Mouse (Mus musculus): ENCODE results near the gene Rundc3a. TPM values are rescaled to one million over a fixed set of nuclear protein-coding genes. Genes with fewer than 3 reads are reported as not detected.
"Not testable (repeated sequence)": the region's sequence is repeated elsewhere in the genome, so short reads cannot be mapped to it uniquely, and the experiment has no call there.

The Rundc3a gene
- total RNA-seq, 2 experiments from 2014 or later = not detected

DNA sequence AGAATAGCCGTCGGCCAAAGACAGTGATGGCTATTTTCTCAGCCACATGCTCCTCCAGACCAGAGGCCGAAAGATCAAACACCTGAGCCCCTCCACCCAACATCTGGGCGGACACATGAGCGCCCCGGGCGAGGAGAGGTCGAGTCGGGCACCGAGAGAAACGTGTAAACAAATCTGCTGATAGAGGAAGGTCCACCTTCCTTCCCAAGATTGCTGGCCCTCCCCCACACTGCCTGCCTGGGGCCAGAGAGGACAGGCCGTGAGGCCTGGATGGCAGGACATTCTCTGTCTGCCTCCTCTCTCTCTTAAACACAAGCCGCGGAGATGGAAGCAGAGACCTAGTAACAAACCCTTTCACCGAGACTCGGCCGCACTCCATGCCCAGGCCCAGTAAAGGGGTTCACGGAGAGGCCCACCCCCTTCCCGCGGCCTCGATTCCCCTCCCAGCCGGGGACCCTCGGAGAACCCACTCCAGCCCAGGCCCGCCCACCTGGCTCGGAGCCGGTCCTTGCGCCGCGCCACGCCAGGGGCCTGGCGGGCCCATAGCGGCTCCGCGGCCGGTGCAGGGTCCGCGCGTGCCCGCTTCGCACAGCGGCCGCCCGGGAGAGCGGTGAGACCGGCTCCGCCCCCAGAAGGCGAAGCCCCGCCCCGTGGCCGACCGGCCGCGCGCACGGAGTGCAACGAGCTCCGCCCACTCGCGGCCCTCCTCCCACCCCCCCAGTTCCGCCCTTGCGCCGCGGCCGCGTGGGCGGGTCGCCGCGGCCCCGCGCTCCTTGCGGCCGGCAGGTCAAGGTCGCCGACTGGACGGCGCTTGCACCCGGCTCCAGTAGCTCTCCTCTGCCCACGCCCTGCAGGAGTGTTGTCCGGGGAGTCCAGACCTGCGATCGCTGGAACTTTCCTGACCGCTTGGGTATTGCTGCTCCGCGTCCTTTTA is 14.0 kb downstream of the Rundc3a start:
- intact Hi-C loops (cut with DNase I) = loop anchor here (1.0 kb wide), 1 partner anchor 88 kb away; the partner anchor contains the start of gene Ubtf
- DNase-seq = peak; percentile 87 to 93

DNA sequence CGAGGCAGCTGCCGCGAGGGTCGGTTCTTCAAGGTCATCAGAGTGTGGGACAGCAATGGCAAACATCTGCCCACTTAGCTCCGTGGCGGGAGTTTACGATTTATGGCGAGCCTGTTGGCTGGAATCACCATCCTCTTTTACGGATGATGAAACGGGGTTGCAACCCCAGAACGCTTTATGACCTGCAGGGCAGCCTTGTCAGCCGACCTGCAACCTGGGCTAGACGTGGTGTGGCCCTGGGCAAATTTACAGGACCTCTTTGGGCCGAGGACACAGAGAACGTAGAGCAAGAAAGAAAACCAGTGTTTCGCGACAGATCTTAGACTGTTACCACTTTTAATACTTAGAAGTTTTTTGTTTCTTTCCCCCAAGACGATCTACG is 14.6 kb downstream of the Rundc3a start, which contains the start of gene Slc25a39:
TSS of gene Slc25a39 (minus strand) at position 113 of the 382 bp plus-strand sequence.
- DNase-seq = no peak
- intact Hi-C loops (cut with DNase I) = loop anchor here (1.0 kb wide), 1 partner anchor 89 kb away; the partner anchor contains the start of gene Ubtf

DNA sequence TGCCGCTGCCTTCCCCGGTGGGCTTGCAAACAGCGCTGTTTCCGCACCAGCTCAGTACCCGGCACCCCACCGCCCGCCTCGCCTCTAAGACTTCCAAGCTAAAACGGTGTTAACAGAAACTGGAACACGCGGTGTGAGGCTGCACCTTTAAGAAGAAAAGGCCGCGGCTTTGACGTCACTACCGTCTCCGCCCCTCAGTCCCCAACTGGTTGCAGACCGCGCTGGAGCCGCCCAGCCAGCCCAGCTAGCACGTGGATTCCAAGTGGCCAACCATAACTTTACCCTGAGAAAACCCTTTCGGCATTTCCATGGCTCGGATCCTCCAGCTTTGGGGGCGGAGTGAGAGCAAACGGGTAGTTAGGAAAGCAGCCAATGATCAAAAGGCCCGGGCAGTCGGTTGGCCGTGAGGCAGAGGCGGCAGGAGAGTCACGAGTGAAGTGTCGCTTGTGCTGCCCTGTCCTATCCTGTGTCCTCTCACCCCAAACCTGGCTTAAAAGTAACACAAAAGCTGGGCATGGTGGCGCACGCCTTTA is 15.2 kb downstream of the Rundc3a start:
- intact Hi-C loops (cut with DNase I) = no loop called here
- peak; percentile 92 to 96 for DNase-seq

DNA sequence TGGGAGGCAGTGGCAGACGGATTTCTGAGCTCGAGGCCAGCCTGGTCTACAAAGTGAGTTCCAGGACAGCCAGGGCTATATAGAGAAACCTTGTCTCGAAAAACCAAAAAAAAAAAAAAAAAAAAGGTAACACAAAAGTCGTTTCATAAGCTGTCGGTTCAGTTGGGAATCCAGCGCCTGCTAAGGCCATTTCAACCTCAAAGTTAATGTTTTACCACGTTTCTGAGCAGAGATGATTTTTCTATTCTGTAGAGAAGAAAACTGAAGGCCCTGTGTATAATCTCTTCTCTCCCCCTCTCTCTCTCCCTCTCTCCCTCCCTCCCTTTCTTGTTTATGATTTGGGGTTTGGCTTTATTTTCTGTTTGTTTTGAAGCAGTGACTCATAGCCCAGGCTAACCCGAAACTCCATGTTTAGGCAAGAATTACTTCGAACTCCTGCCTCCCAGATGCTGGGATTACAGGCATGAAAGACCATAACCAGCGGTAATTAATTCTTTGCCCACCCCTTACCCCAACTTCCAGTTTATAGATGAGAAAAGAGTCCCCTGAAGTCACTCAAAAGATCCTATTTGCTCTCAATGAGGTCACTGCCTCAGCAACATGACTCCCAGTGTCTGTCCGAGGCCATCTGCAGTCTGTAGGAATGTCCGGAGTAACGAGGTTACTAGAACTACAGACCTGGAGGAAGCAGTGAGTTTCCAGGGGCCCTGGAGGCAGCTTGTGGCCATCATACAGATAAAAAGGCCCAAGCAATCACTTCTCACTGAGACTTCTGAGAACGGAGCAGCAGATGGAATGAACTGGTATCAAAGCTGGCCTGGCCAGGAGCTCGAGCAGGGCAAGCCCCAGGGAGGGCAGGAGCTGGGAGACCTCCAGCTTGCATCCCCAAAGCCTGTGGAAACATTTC is 15.9 kb downstream of the Rundc3a start:
- no peak for DNase-seq
- intact Hi-C loops (cut with DNase I) = no loop called here

DNA sequence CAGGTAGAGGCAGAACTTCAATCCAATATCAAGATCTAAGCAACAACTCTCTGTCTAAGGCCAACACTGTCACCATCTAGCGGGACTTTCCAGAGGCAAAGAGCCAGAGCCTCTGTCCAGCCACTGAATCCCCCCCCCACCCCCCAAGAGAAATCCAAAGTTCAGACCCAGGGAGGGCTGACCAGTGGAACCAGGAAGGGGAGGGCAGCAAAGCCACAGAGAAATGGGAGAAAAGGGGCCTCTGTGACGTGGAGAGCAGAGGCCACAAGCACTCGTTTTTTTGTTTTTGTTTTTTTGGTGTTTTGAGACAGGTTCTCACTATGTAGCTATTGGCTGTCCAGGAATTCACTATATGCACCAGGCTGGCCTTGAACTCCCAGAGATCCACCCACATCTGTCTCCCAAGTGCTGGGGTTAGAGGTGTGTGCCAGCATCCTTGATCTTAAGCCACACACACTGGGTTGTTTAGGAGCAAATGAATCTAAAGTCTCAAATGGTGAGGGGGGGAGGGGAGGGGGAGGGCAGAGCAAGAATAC is 16.7 kb downstream of the Rundc3a start:
- no peak for DNase-seq
- intact Hi-C loops (cut with DNase I) = no loop called here

DNA sequence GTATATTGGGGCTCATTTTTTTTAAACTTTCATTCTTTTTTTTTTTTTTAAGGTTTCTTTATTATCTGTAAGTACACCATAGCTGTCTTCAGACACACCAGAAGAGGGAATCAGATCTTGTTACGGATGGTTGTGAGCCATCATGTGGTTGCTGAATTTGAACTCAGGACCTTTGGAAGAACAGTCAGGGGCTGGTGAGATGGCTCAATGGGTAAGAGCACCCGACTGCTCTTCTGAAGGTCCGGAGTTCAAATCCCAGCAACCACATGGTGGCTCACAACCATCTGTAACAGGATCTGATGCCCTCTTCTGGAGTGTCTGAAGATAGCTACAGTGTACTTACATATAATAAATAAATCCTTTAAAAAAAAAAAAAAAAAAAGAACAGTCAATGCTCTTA is 17.1 kb downstream of the Rundc3a start:
- intact Hi-C loops (cut with DNase I); DNase-seq: not testable (repeated sequence)

DNA sequence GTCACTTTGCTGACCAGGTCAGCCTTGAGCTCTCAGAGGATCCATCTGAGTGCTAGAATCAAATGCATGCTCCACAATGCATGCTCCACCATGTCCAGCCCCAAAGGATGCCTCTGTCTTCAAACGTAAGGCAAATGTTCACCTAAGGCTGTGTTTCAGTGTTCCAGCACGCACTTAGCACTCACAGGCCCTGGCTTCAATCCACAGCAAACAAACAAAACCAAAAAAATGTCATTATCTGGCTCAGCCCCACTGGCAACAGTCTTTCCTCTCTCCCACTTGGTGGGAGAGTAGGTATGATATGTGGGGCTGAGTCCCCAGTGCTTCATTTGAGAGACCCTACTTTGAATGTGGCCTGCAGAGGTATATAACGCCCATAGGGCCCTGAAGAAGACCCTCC is 17.9 kb downstream of the Rundc3a start:
- DNase-seq = no peak
- intact Hi-C loops (cut with DNase I) = no loop called here

DNA sequence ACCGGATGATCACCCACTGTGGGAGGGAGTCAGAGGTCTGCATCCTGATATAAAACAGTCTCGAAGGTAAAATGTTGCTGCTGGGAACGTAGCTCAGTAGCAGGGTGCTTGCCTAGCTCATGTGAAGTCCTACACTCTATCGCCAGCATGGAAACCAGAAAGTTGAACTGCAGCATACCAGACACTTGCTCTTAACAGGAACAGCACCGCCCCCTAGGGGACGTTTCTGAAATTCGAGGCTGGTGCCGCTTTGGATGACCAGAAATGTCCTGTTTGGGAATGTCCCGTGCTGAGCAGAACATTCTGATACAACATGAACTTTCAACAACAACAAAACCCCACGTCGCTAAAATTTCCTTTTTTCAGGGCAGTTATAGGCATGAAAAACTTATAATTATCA is 18.5 kb downstream of the Rundc3a start:
- DNase-seq = peak; percentile 91
- intact Hi-C loops (cut with DNase I) = loop anchor here (2.0 kb wide), 1 partner anchor 105 kb away; no protein-coding TSS in a partner anchor

DNA sequence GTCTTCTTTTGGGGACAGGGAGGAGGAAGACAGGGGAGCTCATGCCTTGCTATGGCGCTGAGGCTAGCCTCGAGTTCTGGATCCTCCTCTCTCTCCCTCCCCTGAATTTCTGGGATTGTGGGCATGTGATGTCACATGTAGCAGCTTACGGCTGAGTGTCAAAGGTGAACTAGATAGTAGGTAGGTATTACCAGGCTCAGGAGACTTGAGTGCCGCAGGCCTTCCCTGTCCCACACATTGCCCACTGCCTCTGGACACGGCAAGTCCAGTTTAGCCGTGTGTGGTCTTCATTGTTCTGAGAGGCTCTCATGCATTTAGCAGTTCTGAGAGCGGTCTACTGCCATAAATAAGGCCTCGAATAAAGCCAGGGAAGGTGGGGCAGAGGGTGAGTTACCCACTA is 19.9 kb downstream of the Rundc3a start:
- no peak for DNase-seq
- intact Hi-C loops (cut with DNase I) = loop anchor here (2.0 kb wide), 1 partner anchor 106 kb away; no protein-coding TSS in a partner anchor

DNA sequence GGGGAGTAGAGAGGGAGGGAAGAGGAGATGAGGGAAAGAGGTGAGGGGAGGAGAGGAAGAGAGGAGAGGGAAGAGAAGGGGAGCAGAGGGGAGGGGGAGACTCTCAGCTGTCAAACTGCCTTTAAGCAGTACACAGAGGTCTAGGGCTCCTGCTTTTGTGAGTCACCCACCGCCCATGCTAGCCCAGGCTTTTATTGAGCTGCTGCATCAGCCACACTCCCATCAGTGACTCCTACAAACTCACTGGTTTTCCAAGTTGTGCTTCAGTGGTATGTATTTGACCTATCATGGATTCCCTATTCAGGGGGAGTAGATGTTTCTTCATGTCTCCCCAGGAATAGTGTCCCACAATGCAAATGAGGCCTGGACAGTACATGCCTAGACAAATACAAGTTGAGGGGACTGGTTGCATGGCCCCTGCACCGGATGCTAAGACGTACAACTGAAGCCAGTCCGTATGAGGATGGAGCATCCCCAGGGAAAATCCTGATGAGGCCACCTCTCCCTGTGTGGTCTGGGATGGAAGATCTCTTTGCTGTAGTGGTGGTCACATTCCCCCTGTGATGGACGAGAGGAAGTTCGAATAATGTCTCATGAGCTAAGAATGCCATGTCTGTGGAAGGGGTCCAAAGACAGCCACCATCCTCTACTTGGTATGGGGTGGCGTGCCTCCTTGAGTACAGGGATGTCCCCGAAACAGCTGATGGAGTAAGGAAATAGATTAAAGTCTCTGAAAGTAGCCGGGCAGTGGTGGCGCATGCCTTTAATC is 22.0 kb downstream of the Rundc3a start:
- no peak for DNase-seq
- intact Hi-C loops (cut with DNase I) = loop anchor here (2.0 kb wide), 1 partner anchor 14 kb away; no protein-coding TSS in a partner anchor

DNA sequence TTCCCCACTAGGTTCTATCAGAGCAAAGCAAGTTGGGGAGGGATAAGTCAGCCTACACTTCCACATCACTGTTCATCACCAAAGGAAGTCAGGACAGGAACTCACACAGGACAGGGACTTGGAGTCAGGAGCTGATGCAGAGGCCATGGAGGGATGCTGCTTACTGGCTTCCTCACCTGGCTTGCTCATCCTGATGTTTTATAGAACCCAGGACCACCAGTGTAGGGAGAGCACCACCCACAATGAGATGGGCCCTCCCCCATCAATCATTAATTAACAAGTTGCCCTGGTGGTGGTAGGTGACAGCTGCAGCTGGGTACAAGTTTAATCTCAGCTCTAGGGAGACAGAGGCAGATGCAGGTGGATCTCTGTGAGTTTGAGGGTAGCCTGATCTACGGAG is 24.0 kb downstream of the Rundc3a start:
- intact Hi-C loops (cut with DNase I) = no loop called here
- no peak for DNase-seq

DNA sequence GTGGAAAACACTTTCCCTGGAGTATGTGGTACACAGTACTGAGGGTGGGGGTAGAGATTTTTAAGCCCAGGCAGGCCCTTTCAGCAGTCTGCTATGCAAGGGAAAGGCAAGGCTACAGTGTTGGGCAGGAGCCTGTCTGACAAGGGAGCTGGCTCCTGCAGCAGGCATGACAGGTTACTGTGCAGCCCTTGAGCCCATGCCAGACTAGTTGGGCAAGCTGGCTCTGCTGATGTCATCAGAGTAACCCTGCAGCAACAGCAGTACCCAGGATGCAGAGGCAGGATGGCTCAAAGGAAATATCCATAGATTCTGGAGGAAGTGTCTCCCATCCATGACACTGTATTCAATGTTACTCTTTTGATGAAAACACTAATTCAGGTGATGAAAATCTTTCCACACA is 25.7 kb downstream of the Rundc3a start:
- intact Hi-C loops (cut with DNase I) = no loop called here
- DNase-seq = no peak

DNA sequence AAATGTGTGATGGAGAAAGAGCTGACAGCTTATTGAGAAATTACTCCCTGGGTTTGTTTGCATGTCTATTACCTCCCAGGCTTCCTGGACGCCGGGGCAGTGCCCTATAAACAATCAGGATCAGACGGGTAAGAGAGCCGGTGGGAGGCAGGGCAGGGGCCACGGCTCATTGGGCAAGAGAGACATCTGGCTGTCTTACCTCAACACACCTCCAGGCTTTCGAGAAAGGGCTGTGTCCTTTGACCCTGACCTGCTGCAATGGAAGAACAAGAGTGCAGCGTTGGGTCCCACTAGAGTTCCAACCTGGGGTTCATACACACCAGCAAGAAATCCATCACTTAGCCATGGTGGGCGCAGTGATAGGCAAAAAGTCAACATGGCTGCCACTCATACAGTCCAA is 28.4 kb downstream of the Rundc3a start:
- no peak for DNase-seq
- intact Hi-C loops (cut with DNase I) = no loop called here

DNA sequence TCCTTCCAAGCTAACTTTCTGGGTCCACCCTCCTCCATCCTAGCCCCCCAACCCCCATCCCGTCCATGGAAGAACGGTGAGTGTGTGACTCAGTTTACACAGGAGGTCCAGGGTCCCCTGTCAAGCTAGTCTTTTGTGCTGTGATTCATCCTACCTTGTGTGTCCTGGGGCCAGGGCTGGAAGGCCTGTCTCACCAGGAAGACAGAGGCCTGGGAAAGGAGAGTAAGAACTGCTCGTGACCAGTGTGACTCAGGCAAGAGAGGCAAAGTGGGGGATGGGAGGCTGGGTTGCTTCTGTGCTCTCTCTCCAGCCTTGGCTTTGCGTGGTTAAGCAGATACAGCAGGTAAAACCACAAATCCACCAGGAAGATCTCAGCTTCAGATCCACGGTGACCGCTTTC is 31.5 kb downstream of the Rundc3a start:
- intact Hi-C loops (cut with DNase I) = no loop called here
- DNase-seq = no peak

DNA sequence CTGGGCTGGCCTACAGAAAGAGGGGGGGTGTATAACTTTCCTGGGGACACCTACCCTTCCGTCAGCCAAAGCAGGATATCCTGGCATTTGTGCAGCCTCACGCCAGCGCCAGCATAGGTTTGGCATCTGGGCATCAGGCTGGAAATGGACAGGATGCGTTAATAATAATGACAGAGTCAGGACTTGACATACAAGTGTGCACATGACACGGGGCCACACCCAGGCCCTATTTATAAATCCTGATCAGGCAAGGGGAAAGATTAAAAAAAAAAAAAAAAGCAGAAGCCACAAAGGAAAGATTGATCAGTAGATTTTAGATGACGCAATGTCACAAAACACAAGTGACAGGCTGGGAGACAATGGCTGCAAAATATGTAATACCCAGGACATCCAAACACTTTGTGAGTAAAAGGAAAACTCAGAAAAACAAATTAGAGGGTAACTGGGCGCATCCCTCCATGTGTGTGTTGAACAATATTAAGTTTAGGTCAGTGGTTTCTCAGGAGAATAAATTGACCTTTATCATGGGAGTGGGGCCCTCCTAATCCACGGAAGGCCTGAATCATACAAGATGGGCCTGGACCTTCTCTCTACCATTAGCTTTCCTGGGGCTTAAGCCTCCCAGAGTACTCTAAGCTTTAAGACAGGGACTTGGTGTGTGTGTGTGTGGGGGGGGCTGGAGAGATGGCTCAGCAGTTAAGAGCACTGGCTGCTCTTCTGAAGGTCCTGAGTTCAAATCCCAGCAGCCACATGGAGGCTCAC is 32.5 kb downstream of the Rundc3a start:
- DNase-seq = no peak
- intact Hi-C loops (cut with DNase I) = no loop called here

DNA sequence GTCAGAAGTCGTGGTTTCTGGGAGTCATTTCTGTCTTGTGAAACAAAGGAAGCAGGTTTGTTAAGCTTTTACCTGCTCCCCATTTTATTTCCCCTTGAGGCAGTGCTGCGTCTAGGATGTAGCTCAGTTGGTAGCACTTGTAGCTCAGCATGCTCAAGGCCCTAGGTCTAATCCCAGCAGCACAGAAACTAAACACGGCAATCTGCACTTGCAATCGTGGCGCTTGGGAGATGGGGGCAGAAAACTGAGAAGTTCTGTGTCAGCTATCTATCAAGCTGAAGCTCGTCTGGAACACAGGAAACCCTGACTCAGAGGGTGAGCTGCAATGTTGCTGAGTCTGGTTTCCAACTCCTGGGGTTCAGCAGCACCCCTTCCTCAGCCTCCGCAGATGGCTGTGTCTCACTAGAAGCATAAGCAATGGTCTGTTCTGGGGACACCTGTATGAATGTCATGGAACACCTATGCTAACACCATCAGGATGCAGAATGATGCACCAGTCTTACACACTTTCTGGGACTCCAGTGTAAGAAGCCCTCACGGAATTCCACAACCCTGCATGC is 35.9 kb downstream of the Rundc3a start:
- no peak for DNase-seq
- intact Hi-C loops (cut with DNase I) = loop anchor here (2.0 kb wide), 1 partner anchor 14 kb away; no protein-coding TSS in a partner anchor

DNA sequence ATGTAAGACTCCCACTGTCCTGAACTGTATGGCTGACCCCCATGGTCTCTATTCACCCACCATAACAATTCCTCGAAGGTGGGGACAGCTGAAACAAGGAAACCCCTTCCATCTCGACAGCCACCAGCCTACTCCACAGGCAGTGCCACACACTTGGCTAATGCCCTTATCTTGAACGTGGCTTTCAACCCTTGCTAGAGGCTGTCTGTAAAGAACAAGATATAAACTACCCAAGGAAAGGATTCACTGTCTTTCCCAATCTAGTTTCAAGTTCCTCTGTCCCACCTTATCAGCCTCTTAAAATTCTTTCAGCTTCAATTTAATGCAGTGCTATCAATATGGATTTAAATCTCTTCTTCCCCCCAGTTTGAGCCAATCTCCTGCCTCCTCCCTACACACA is 36.3 kb downstream of the Rundc3a start:
- no peak for DNase-seq
- intact Hi-C loops (cut with DNase I) = loop anchor here (2.0 kb wide), 1 partner anchor 15 kb away; no protein-coding TSS in a partner anchor

Data from gastrocnemius, postnatal 36 days (tissue).